Mouse (Mus musculus) thymus, adult 2 months (tissue): ENCODE data around the gene B230118H07Rik.

Experiments used
- CTCF ChIP-seq: fragments of 200-500 bp; IDR thresholded peaks from 2 replicates; pipeline ENCODE4 v1.5.1; 2012; ENCODE audit warnings: mild to moderate bottlenecking, control low read depth, low read length, moderate library complexity, borderline replicate concordance; ENCODE audit not compliant: control insufficient read depth, poor library complexity, insufficient read depth; ENCODE audit errors: extremely low read depth
- POLR2A ChIP-seq: fragments of 200-500 bp; IDR thresholded peaks from 2 replicates; pipeline ENCODE4 v1.6.1; 2012; ENCODE audit warnings: mild to moderate bottlenecking, low read length, control low read depth, moderate library complexity; ENCODE audit not compliant: control insufficient read depth, poor library complexity, insufficient read depth; ENCODE audit errors: extremely low read depth

DNA sequence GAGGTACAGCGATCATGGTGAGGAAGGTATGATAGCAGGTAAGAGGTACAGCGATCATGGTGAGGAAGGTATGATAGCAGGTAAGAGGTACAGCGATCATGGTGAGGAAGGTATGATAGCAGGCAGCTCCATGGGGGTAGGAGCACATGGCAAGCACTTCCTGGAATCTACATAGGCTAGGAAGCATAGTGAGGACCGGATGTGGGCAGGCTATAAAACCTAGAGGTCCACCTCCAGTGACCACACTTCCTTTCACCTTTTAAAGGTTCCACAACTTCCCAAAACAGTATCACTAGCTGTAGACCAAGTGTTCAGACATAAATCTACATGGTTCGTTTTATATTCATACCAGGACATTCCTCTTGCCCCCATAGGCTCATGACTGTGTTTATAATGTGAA is 80.1 kb downstream of the B230118H07Rik start:
- no peak for TF ChIP-seq CTCF
- no peak for TF ChIP-seq POLR2A
